Mouse (Mus musculus) bone marrow macrophage, adult 2 months (primary cell): ENCODE measurements around the gene Dnase2b.

ENCODE experiments used
- CTCF ChIP-seq: IDR thresholded peaks from 2 replicates; pipeline ENCODE4 v1.5.1; 2012; ENCODE audit warnings: low read depth, mild to moderate bottlenecking, low read length, moderate library complexity
- POLR2A ChIP-seq: IDR thresholded peaks from 2 replicates; pipeline ENCODE4 v1.6.1; 2012; ENCODE audit warnings: mild to moderate bottlenecking, low read depth, low read length, borderline replicate concordance

DNA sequence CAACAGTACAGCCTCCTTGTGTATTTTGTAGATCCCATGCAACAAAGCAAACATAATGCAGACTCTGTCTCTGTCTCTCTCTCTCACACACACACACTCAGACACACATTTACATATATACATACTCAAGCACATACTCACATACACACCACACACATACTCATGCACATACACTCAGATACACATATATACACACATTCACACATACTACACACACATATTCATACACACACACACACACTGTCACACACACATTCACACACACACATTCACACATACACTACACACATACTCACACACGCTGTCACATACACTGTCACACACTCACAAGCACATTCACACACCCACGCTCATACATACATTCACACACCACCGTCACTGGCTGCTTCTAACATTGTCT is 12.9 kb downstream of the Dnase2b start:
- TF ChIP-seq POLR2A (no peak), CTCF (no peak)
